Mouse (Mus musculus): ENCODE results near the gene Lhfpl2. TPM values are rescaled to one million over a fixed set of nuclear protein-coding genes. Genes with fewer than 3 reads are reported as not detected.

Lhfpl2 gene
- total and polyA plus RNA-seq, 3 experiments: not detected

- no peak overlapping the region for H3K4me3 ChIP-seq (replicated peaks in 1 of 3; ENCODE audit: low read depth in 2 of 3, low read length in 2 of 3, poor library complexity in 1 of 3)
- no peaks in the 10 kb centered on the region for H3K27me3 ChIP-seq (replicated peaks)
- no peaks in the 10 kb centered on the region for H3K9me3 ChIP-seq (replicated peaks; ENCODE audit: low read length)
- TF ChIP-seq RCOR1 (conservative IDR thresholded peaks at IDR 0.05; ENCODE audit: low read depth, low read length) (no peak), EP300 (IDR thresholded peaks at IDR 0.05; ENCODE audit: low read length) (no peak), SMC3 (IDR thresholded peaks at IDR 0.05; ENCODE audit: low read depth, low read length) (no peak)
- in situ Hi-C loops (cut with MboI; ENCODE audit: low pct_ligation_motif_present, low pct_unique_long_range_greater_than_20kb, low sequenced_read_pairs): no loop called here
- H3K79me2 ChIP-seq (replicated peaks; ENCODE audit: control insufficient read depth, extremely low read depth, insufficient read depth, poor library complexity, severe bottlenecking): no peaks in the 10 kb centered on the region
- H3K4me1 ChIP-seq (ENCODE audit: control insufficient read depth in 1 of 2, insufficient read depth in 2 of 2): peaks cover 0 to 7% of the 10 kb centered on the region in 2 experiments; a peak in 1 of 4 replicates
- no peak for DNase-seq (ENCODE audit: extremely low read depth)
- no peaks in the 10 kb centered on the region for H3K36me3 ChIP-seq (replicated peaks in 1 of 2; ENCODE audit: control insufficient read depth in 1 of 2, insufficient read depth in 1 of 2, low read length in 1 of 2)
- dilution Hi-C loops (cut with MboI; ENCODE audit: extremely low pct_ligation_motif_present, extremely low pct_unique_long_range_greater_than_20kb, low sequenced_read_pairs): no loop called here
- H3K27ac ChIP-seq (ENCODE audit: insufficient read depth, low read depth): no peak overlapping the region
- no peak overlapping the region for H3K9ac ChIP-seq (ENCODE audit: insufficient read depth, low read depth)
- no peak overlapping the region for H3K4me2 ChIP-seq (ENCODE audit: insufficient read depth, low read depth, poor library complexity, severe bottlenecking)
These were observed 31.7 kb downstream of the Lhfpl2 start for GRCm38 (mm10) chr13:94089286-94089685.

GRCm38 (mm10) chr13:94091366-94091765, 33.8 kb downstream of the Lhfpl2 start:
- no peak for TF ChIP-seq ZMIZ1 (IDR thresholded peaks at IDR 0.05; ENCODE audit: low read depth, low read length)
- no peak for TF ChIP-seq MYC (IDR thresholded peaks at IDR 0.05; ENCODE audit: low read depth, low read length)
- TF ChIP-seq E2F4 (IDR thresholded peaks at IDR 0.05; ENCODE audit: insufficient replicate concordance, low read depth, low read length): no peak
- no peak for TF ChIP-seq ZC3H11A (IDR thresholded peaks at IDR 0.05; ENCODE audit: low read depth, low read length)
- TF ChIP-seq NRF1 (IDR thresholded peaks at IDR 0.05; ENCODE audit: low read depth, low read length): no peak
- TF ChIP-seq BHLHE40 (IDR thresholded peaks at IDR 0.05; ENCODE audit: low read depth, low read length): no peak
- TF ChIP-seq POLR2A (IDR thresholded peaks at IDR 0.05; ENCODE audit: low read depth, low read length): no peak
- TF ChIP-seq HCFC1 (IDR thresholded peaks at IDR 0.05; ENCODE audit: low read depth, low read length): no peak
- TF ChIP-seq CHD2 (IDR thresholded peaks at IDR 0.05; ENCODE audit: low read length): no peak
- TF ChIP-seq ZKSCAN1 (IDR thresholded peaks at IDR 0.05; ENCODE audit: borderline replicate concordance, low read depth, low read length): no peak
- no peak for TF ChIP-seq ELF1 (IDR thresholded peaks at IDR 0.05; ENCODE audit: low read depth, low read length)
- no peak for TF ChIP-seq NELFE (IDR thresholded peaks at IDR 0.05; ENCODE audit: low read depth, low read length)
- no peak for TF ChIP-seq MXI1 (IDR thresholded peaks at IDR 0.05; ENCODE audit: low read depth, low read length)
- TF ChIP-seq EP300 (IDR thresholded peaks at IDR 0.05; ENCODE audit: low read length): no peak
- no peak for TF ChIP-seq GABPA (IDR thresholded peaks at IDR 0.05; ENCODE audit: insufficient replicate concordance, low read depth, low read length)
- no peak for TF ChIP-seq MEF2A (IDR thresholded peaks at IDR 0.05; ENCODE audit: borderline replicate concordance, low read depth, low read length)
- no peak overlapping the region for H3K4me3 ChIP-seq (replicated peaks in 1 of 3; ENCODE audit: low read depth in 2 of 3, low read length in 2 of 3, poor library complexity in 1 of 3)
- in situ Hi-C loops (cut with MboI; ENCODE audit: low pct_ligation_motif_present, low pct_unique_long_range_greater_than_20kb, low sequenced_read_pairs) (no loop called here), dilution Hi-C loops (cut with MboI; ENCODE audit: extremely low pct_ligation_motif_present, extremely low pct_unique_long_range_greater_than_20kb, low sequenced_read_pairs) (no loop called here)
- H3K36me3 ChIP-seq (replicated peaks in 1 of 2; ENCODE audit: control insufficient read depth in 1 of 2, insufficient read depth in 1 of 2, low read length in 1 of 2): no peaks in the 10 kb centered on the region
- H3K4me2 ChIP-seq (ENCODE audit: insufficient read depth, low read depth, poor library complexity, severe bottlenecking): no peak overlapping the region
- H3K9me3 ChIP-seq (replicated peaks; ENCODE audit: low read length): no peaks in the 10 kb centered on the region
- H3K27me3 ChIP-seq (replicated peaks): no peaks in the 10 kb centered on the region
- no peak overlapping the region for H3K9ac ChIP-seq (ENCODE audit: insufficient read depth, low read depth)
- DNase-seq (ENCODE audit: extremely low read depth): no peak
- no peaks in the 10 kb centered on the region for H3K79me2 ChIP-seq (replicated peaks; ENCODE audit: control insufficient read depth, extremely low read depth, insufficient read depth, poor library complexity, severe bottlenecking)
- H3K27ac ChIP-seq (ENCODE audit: insufficient read depth, low read depth): no peak overlapping the region
- no peaks in the 10 kb centered on the region for H3K4me1 ChIP-seq (ENCODE audit: control insufficient read depth in 1 of 2, insufficient read depth in 2 of 2)
